Mouse (Mus musculus) megakaryocyte progenitor cell, adult 5-6 weeks (primary cell): Measurements from ENCODE around the gene Rab13. TPM values are rescaled to one million over a fixed set of nuclear protein-coding genes. Genes with fewer than 3 reads are reported as not detected.

Experiments
- ATAC-seq: replicated peaks from 2 replicates; pipeline ENCODE4 v1.8.0; 2016; ENCODE audit warnings: mild to moderate bottlenecking, moderate TSS enrichment, inconsistent platforms; ENCODE audit not compliant: poor library complexity
- total RNA-seq, 2 experiments: library from RNA; stranded (forward) in 1 of 2; stranded (reverse) in 1 of 2; fragments of 157-497, 149-512 nt in 1 of 2; fragments of 200-1000 nt in 1 of 2; gene quantifications; 2 replicates each; pipeline versions ENCODE4 v1.2.3 to v1.2.4; 2015 to 2017

Gene Rab13
- total RNA-seq, 2 experiments from 2014 or later: 1.4 to 1.6 TPM

- ATAC-seq: no peak
These were observed 42.4 kb downstream of the Rab13 start for GRCm38 (mm10) chr3:90255784-90256353.

GRCm38 (mm10) chr3:90256731-90257530 lies 43.4 kb downstream of the Rab13 start:
- no peak for ATAC-seq

GRCm38 (mm10) chr3:90258521-90258920 lies 45.0 kb downstream of the Rab13 start:
- no peak for ATAC-seq

- ATAC-seq: no peak
These were observed 49.8 kb downstream of the Rab13 start for GRCm38 (mm10) chr3:90263121-90263771.

GRCm38 (mm10) chr3:90264687-90265033 lies 51.2 kb downstream of the Rab13 start:
- no peak for ATAC-seq

- ATAC-seq: peak; percentile 73
These were observed 51.8 kb downstream of the Rab13 start, which contains the start of gene Dennd4b for GRCm38 (mm10) chr3:90265034-90265931. TSS of gene Dennd4b (plus strand) at chr3:90265185.

- peak; percentile 46 for ATAC-seq
These were observed 52.6 kb downstream of the Rab13 start for GRCm38 (mm10) chr3:90265932-90266741.

- no peak for ATAC-seq
These were observed 53.6 kb downstream of the Rab13 start for GRCm38 (mm10) chr3:90266901-90267775.

GRCm38 (mm10) chr3:90268190-90268589 lies 54.7 kb downstream of the Rab13 start:
- no peak for ATAC-seq

GRCm38 (mm10) chr3:90268971-90269370 lies 55.5 kb downstream of the Rab13 start:
- ATAC-seq: no peak

GRCm38 (mm10) chr3:90270784-90271183 lies 57.3 kb downstream of the Rab13 start:
- ATAC-seq: no peak

GRCm38 (mm10) chr3:90272170-90272569 lies 58.7 kb downstream of the Rab13 start:
- ATAC-seq: no peak

GRCm38 (mm10) chr3:90273855-90274254 lies 60.4 kb downstream of the Rab13 start:
- ATAC-seq: no peak

- ATAC-seq: no peak
These were observed 61.8 kb downstream of the Rab13 start for GRCm38 (mm10) chr3:90275286-90275685.

Other genes starting within 250 kb of the Rab13 start
- 145 and 177 TPM in 2 replicates for gene Hax1, start 214.9 kb upstream of the Rab13 start, total RNA-seq (2015)
- 81.7 and 92.1 TPM in 2 replicates for gene Hax1, start 214.9 kb upstream of the Rab13 start, total RNA-seq (2017)
- 54.6 and 65.9 TPM in 2 replicates for gene 4933434E20Rik, start 162.1 kb upstream of the Rab13 start, total RNA-seq (2015)
- 36.0 and 42.3 TPM in 2 replicates for gene 4933434E20Rik, start 162.1 kb upstream of the Rab13 start, total RNA-seq (2017)
- 187 and 189 TPM in 2 replicates for gene Ubap2l, start 161.1 kb upstream of the Rab13 start, total RNA-seq (2015)
- 94.2 and 145 TPM in 2 replicates for gene Ubap2l, start 161.1 kb upstream of the Rab13 start, total RNA-seq (2017)
- 515 and 516 TPM in 2 replicates for gene Tpm3, start 141.0 kb upstream of the Rab13 start, total RNA-seq (2015)
- 880 and 886 TPM in 2 replicates for gene Tpm3, start 141.0 kb upstream of the Rab13 start, total RNA-seq (2017)
- gene Nup210l, start 109.6 kb upstream of the Rab13 start, total RNA-seq (2015): 0.90 and 0.99 TPM in 2 replicates
- gene Nup210l, start 109.6 kb upstream of the Rab13 start, total RNA-seq (2017): 0.47 and 0.71 TPM in 2 replicates
- gene Rps27, start within 50 bp of the Rab13 start, total RNA-seq (2015): 3,216 and 3,430 TPM in 2 replicates
- gene Rps27, start within 50 bp of the Rab13 start, total RNA-seq (2017): 4,924 and 5,654 TPM in 2 replicates
- 91.6 and 102 TPM in 2 replicates for gene Jtb, start 17.9 kb downstream of the Rab13 start, total RNA-seq (2015)
- 43.1 and 48.6 TPM in 2 replicates for gene Jtb, start 17.9 kb downstream of the Rab13 start, total RNA-seq (2017)
- 0.39 TPM in 1 of 2 replicates, not detected in the other for gene Creb3l4, start 29.8 kb downstream of the Rab13 start, total RNA-seq (2015)
- not detected in 2 replicates for gene Creb3l4, start 29.8 kb downstream of the Rab13 start, total RNA-seq (2017)
- 15.6 and 19.5 TPM in 2 replicates for gene Slc39a1, start 34.5 kb downstream of the Rab13 start, total RNA-seq (2015)
- 31.4 and 41.2 TPM in 2 replicates for gene Slc39a1, start 34.5 kb downstream of the Rab13 start, total RNA-seq (2017)
- 30.9 and 32.5 TPM in 2 replicates for gene Crtc2, start 40.5 kb downstream of the Rab13 start, total RNA-seq (2015)
- gene Crtc2, start 40.5 kb downstream of the Rab13 start, total RNA-seq (2017): 10.2 and 18.2 TPM in 2 replicates
- 16.5 and 21.9 TPM in 2 replicates for gene Dennd4b, start 51.5 kb downstream of the Rab13 start, total RNA-seq (2015)
- 8.9 and 10.4 TPM in 2 replicates for gene Dennd4b, start 51.5 kb downstream of the Rab13 start, total RNA-seq (2017)
- gene Gatad2b, start 79.5 kb downstream of the Rab13 start, total RNA-seq (2015): 87.0 and 96.0 TPM in 2 replicates
- 17.7 and 22.7 TPM in 2 replicates for gene Gatad2b, start 79.5 kb downstream of the Rab13 start, total RNA-seq (2017)
- gene Slc27a3, start 176.2 kb downstream of the Rab13 start, total RNA-seq (2015): 0.17 and 0.32 TPM in 2 replicates
- 0.27 and 0.83 TPM in 2 replicates for gene Slc27a3, start 176.2 kb downstream of the Rab13 start, total RNA-seq (2017)
- 17.5 and 20.2 TPM in 2 replicates for gene Ints3, start 219.9 kb downstream of the Rab13 start, total RNA-seq (2015)
- 21.6 and 24.7 TPM in 2 replicates for gene Ints3, start 219.9 kb downstream of the Rab13 start, total RNA-seq (2017)